Mouse (Mus musculus) left cerebral cortex, postnatal 10 days (tissue): ENCODE measurements at regions not wholly inside any gene's neighbourhood (a gene's known extent, or its start where the extent isn't known, plus 50 kb on each side); places are given as distances from the start of the nearest gene placed in this dataset.

Experiments used
- DNase-seq, 2 experiments: peaks; one replicate each; pipeline ENCODE4 v3.0.0; 2021 to 2022; ENCODE audit warnings: low spot score in 2 of 2, mixed read lengths in 1 of 2; ENCODE audit errors: extremely low spot score in 1 of 2
- intact Hi-C: fragments of 180-260 bp; cut with DNase I; formaldehyde crosslinking; loops from one replicate; pipeline ENCODE4 v1.15.1; 2025

GRCm38 (mm10) chr2:96234613-96235012, 83.4 kb upstream of the Lrrc4c start:
- no peak for DNase-seq
- intact Hi-C loops, result loop anchor here (10.0 kb wide), 1 partner anchor 80 kb away; the partner anchor contains the start of gene Lrrc4c

GRCm38 (mm10) chr2:96239246-96239645, 78.7 kb upstream of the Lrrc4c start:
- intact Hi-C loops, result loop anchor here (10.0 kb wide), 1 partner anchor 76 kb away; the partner anchor contains the start of gene Lrrc4c
- no peak for DNase-seq

- DNase-seq, result no peak
- intact Hi-C loops, result no loop called here
Measured at GRCm38 (mm10) chr2:96240543-96241090, 77.4 kb upstream of the Lrrc4c start.

GRCm38 (mm10) chr2:96253661-96254060, 64.3 kb upstream of the Lrrc4c start:
- no peak for DNase-seq
- intact Hi-C loops, result no loop called here

DNA sequence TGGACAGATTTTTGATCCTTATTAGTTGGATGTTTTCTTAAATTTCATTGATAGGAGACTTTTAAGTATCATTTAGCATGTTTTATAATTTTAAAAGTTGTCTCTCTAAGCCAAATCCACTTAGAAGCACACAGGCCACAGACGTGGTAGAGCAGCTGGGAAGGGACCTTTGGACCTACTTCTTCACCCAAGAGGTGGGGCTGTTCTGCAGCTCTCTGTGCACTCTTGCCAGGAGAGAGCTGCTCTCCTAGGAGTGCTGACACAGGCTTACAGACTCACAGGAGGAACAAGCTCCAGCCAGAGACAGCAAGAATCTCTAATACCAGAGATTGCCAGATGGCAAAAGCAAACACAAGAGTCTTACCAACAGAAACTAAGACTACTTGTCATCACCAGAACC, 61.5 kb upstream of the Lrrc4c start:
- intact Hi-C loops, result no loop called here

More for the DNA sequence above, 61.5 kb upstream of the Lrrc4c start:
- no peak for DNase-seq
